Mouse (Mus musculus) gastrocnemius, postnatal 25 days (tissue): ENCODE data around the gene Pbrm1. TPM values are rescaled to one million over a fixed set of nuclear protein-coding genes. Genes with fewer than 3 reads are reported as not detected.

ENCODE experiments used
- DNase-seq: peaks from one replicate; pipeline ENCODE4 v3.0.0; 2022
- total RNA-seq, 2 experiments: library from RNA; stranded (reverse); gene quantifications; 1 replicate in 1 of 2; 2 replicates in 1 of 2; pipeline ENCODE4 v1.2.3; 2021

The Pbrm1 gene
- total RNA-seq, 2 experiments from 2014 or later: 39.4 to 46.2 TPM

DNA sequence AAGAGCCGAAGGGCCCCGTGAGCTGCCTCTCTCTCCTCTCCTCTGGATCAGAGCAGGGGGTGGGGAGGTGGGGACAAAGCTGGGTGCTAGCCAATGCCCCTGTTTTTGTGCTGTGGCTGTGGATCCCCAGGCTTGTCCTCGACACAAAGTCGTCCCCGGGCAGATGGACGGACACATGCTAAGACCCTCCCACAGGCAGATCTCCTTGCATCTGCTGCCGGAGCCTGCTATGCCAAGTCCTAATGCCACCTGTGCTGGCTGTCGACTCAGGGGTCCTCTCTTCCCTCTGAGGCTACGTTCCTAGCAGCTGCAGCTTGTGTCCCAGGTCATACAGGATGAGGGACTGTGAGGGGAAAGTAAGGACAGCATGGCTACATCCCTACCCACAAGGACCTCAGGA, 147.9 kb downstream of the Pbrm1 start:
- DNase-seq: no peak

- no peak for DNase-seq
Observed at GRCm38 (mm10) chr14:31168425-31168824, 149.5 kb downstream of the Pbrm1 start, which contains the start of gene Stab1. TSS of gene Stab1 (minus strand) at chr14:31168641.

GRCm38 (mm10) chr14:31169508-31169907, 150.6 kb downstream of the Pbrm1 start:
- DNase-seq: no peak

DNA sequence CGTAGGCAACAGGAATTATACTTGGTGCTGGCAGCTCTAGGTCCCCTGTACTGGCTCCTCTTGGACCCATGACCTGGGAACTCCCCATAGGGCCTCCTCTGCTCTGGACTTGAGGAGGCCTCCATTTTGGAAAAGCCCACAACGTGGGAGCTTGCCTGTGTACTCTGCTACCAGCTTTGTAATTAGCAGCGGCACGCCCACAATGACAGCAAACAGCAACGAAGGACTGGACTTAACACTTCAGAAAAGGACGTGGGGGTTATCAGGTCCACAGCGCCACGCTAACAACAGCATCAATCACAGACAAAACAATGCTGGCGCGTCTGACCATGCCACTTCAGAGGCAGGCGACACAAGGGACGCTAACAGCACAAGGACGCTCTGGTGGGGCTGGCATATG, 152.0 kb downstream of the Pbrm1 start:
- no peak for DNase-seq

Other genes with a start within 250 kb of the Pbrm1 start
- gene Tmem110, start 193.5 kb upstream of the Pbrm1 start, total RNA-seq: 1 to 10 TPM; 6.3 TPM
- 100 to 1,000 TPM in 1 of 2 experiments, 10 to 100 TPM in 1; 54.6 to 343 TPM for gene Mustn1, start 139.9 kb upstream of the Pbrm1 start, total RNA-seq
- gene Itih4, start 132.7 kb upstream of the Pbrm1 start, total RNA-seq: not detected
- under 1 TPM; 0.28 to 0.32 TPM for gene Itih3, start 95.4 kb upstream of the Pbrm1 start, total RNA-seq
- not detected for gene Itih1, start 75.8 kb upstream of the Pbrm1 start, total RNA-seq
- gene Nek4, start 67.8 kb upstream of the Pbrm1 start, total RNA-seq: 1 to 10 TPM; 3.3 TPM
- 10 to 100 TPM; 11.5 to 13.7 TPM for gene Glt8d1, start 17.7 kb upstream of the Pbrm1 start, total RNA-seq
- 100 to 1,000 TPM; 120 to 128 TPM for gene Spcs1, start 17.5 kb upstream of the Pbrm1 start, total RNA-seq
- gene Gnl3, start within 50 bp of the Pbrm1 start, total RNA-seq: 10 to 100 TPM; 23.7 to 27.3 TPM
- gene Smim4, start 109.8 kb downstream of the Pbrm1 start, total RNA-seq: 10 to 100 TPM; 37.6 to 43.8 TPM
- 1 to 10 TPM; 2.6 to 4.1 TPM for gene Nt5dc2, start 111.9 kb downstream of the Pbrm1 start, total RNA-seq
- 10 to 100 TPM; 15.8 to 26.6 TPM for gene Stab1, start 149.5 kb downstream of the Pbrm1 start, total RNA-seq
- 100 to 1,000 TPM; 137 to 627 TPM for gene Tnnc1, start 189.2 kb downstream of the Pbrm1 start, total RNA-seq
- 10 to 100 TPM; 63.7 to 67.7 TPM for gene Nisch, start 197.8 kb downstream of the Pbrm1 start, total RNA-seq
- gene Sema3g, start 198.7 kb downstream of the Pbrm1 start, total RNA-seq: 1 to 10 TPM; 6.0 to 6.1 TPM
- 1 to 10 TPM; 5.2 to 6.3 TPM for gene Phf7, start 232.2 kb downstream of the Pbrm1 start, total RNA-seq
- 10 to 100 TPM; 41.2 to 43.0 TPM for gene Bap1, start 232.3 kb downstream of the Pbrm1 start, total RNA-seq